Mouse (Mus musculus) left cerebral cortex, adult 2 months (tissue): ENCODE measurements around the gene Pld4. TPM values are rescaled to one million over a fixed set of nuclear protein-coding genes. Genes with fewer than 3 reads are reported as not detected.

Experiments used
- DNase-seq, 2 experiments: peaks; one replicate each; pipeline ENCODE4 v3.0.0; 2021 to 2022; ENCODE audit warnings: low spot score in 2 of 2, mixed read lengths in 1 of 2; ENCODE audit errors: extremely low spot score in 1 of 2
- H3K27ac ChIP-seq: fragments of 200-600 bp; 2 replicates; pipeline ENCODE4 v1.8.1; 2022
- H3K4me3 ChIP-seq: fragments of 200-600 bp; 2 replicates; pipeline ENCODE4 v1.8.1; 2022
- CTCF ChIP-seq: fragments of 200-600 bp; IDR thresholded peaks from 2 replicates; pipeline ENCODE4 v1.8.1; 2022; ENCODE audit warnings: antibody characterized with exemption, mild to moderate bottlenecking, moderate library complexity
- intact Hi-C: fragments of 180-260 bp; cut with DNase I; formaldehyde crosslinking; loops from one replicate; pipeline ENCODE4 v1.15.1; 2025
- total RNA-seq, 2 experiments: library from RNA; stranded (reverse); gene quantifications; 2 replicates each; pipeline ENCODE4 v1.2.3; 2021

Gene Pld4
- total RNA-seq, 2 experiments from 2014 or later, result 7.4 to 10.1 TPM

GRCm38 (mm10) chr12:112724077-112724805, 36.2 kb upstream of the Pld4 start:
- peak; percentile 60 to 69 for DNase-seq
- TF ChIP-seq CTCF, result peak; percentile 71
- intact Hi-C loops, result no loop called here
- Histone ChIP-seq H3K27ac (no peak overlapping the region), H3K4me3 (no peak overlapping the region)

GRCm38 (mm10) chr12:112727801-112728200, 32.7 kb upstream of the Pld4 start:
- DNase-seq, result no peak
- intact Hi-C loops, result no loop called here
- no peak for TF ChIP-seq CTCF

GRCm38 (mm10) chr12:112730808-112731207, 29.6 kb upstream of the Pld4 start:
- intact Hi-C loops, result no loop called here
- TF ChIP-seq CTCF, result no peak
- no peak for DNase-seq

More at GRCm38 (mm10) chr12:112727801-112728200, 32.7 kb upstream of the Pld4 start:
- Histone ChIP-seq H3K27ac (no peak overlapping the region; the same call in 1 of the 2 replicates), H3K4me3 (no peak overlapping the region)

GRCm38 (mm10) chr12:112732591-112732990, 27.9 kb upstream of the Pld4 start:
- DNase-seq, result no peak
- no peak for TF ChIP-seq CTCF
- H3K27ac ChIP-seq, result no peak overlapping the region
- no peak overlapping the region for H3K4me3 ChIP-seq
- intact Hi-C loops, result no loop called here

More at GRCm38 (mm10) chr12:112730808-112731207, 29.6 kb upstream of the Pld4 start:
- no peak overlapping the region for H3K27ac ChIP-seq
- no peak overlapping the region for H3K4me3 ChIP-seq

DNA sequence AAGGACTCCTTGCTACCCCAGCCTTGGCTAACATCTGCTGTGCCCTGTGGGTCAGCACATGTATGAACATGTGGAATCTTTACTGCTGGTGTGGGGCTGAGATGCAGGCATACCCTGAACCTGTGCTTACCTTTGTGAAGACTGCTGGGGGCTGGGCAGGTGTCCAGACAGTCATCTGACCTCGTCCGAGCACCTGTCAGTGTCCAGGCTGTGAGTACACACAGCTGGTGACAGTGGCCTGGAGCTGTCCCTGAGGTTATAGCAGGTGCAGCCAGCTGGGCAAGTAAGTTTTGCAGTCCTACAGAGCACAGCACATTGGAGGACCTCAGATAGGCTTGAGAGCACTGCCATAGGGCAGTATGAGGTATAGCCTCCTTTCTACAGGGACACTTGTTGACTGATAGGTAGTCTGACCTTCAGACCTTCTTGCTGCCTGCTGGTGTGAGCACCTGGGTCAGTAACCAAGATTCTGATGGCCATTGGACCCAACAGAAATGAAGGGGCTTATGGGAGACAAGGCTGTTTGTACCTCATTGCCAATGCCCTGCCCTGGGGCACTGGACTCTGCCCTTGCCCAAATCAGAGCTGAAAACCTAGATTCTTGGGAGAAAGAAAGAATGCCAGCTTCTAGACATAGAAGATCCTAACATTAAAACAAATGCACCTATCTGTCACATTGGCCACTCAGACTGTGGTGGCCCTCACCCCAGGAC, 26.2 kb upstream of the Pld4 start:
- no peak for TF ChIP-seq CTCF
- Histone ChIP-seq H3K4me3 (no peak overlapping the region), H3K27ac (no peak overlapping the region)
- DNase-seq, result no peak
- intact Hi-C loops, result no loop called here

GRCm38 (mm10) chr12:112734881-112735655, 25.4 kb upstream of the Pld4 start:
- Histone ChIP-seq H3K27ac (no peak overlapping the region), H3K4me3 (no peak overlapping the region)
- intact Hi-C loops, result no loop called here
- DNase-seq, result no peak
- no peak for TF ChIP-seq CTCF

DNA sequence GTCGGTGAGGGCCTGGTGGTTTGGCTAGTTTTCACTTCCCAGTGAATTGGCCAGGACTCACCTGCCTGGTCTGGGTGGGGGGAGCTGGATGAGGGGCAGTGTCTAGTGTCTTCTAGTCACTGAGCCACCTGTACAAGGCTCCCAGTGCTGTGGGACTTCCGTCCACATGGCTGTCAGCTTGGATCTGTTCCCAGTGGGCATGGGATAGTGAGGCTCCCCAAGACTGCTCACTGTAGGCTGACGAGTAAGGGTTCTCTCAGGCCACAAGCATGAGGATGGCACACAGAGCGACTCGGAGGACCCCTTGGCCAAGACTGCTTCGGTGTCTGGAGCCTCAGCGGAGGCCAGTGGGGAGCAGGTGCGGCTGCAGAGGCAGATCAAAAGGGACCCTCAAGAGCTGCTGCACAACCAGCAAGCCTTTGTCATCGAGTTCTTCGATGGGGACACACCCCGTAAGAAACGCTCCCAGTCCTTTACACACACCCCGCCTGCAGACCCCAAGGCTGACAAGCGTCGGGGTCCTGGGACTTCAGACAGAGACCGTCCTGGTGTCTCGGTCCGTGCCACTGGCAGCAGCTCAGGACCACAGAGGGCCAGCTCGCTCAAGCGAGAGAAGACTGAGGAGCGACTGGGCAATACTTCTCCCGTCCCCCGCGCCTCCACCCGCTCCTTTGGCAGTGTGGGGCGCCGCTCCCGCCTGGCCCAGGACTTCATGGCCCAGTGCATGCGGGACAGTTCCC, 24.4 kb upstream of the Pld4 start:
- no peak overlapping the region for H3K27ac ChIP-seq
- H3K4me3 ChIP-seq, result no peak overlapping the region
- DNase-seq, result no peak
- intact Hi-C loops, result no loop called here
- TF ChIP-seq CTCF, result no peak

DNA sequence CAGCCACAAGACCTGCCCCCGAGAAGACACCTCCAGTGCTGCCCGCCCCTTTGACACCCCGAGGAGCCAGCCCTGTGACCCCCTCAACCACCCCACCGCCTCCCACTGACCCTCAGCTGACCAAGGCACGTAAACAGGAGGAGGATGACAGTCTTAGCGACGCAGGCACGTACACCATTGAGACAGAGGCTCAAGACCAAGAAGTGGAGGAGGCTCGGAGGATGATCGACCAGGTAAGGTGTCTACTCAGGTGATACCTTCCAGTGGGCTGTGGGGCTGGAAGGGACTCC, 23.9 kb upstream of the Pld4 start:
- no peak for TF ChIP-seq CTCF
- intact Hi-C loops, result no loop called here
- Histone ChIP-seq H3K4me3 (no peak overlapping the region), H3K27ac (no peak overlapping the region)
- no peak for DNase-seq

- intact Hi-C loops, result no loop called here
- Histone ChIP-seq H3K4me3 (no peak overlapping the region), H3K27ac (no peak overlapping the region)
- no peak for DNase-seq
- no peak for TF ChIP-seq CTCF
These were observed 23.4 kb upstream of the Pld4 start for GRCm38 (mm10) chr12:112737081-112737480.

GRCm38 (mm10) chr12:112737761-112738160, 22.7 kb upstream of the Pld4 start:
- intact Hi-C loops, result no loop called here
- peak; percentile 50 to 67 for DNase-seq
- H3K4me3 ChIP-seq, result no peak overlapping the region
- TF ChIP-seq CTCF, result no peak
- H3K27ac ChIP-seq, result no peak overlapping the region

GRCm38 (mm10) chr12:112738281-112739022, 22.0 kb upstream of the Pld4 start:
- Histone ChIP-seq H3K27ac (peak overlapping the region; percentile 21; the same call in 1 of the 2 replicates), H3K4me3 (no peak overlapping the region)
- DNase-seq, result no peak
- intact Hi-C loops, result no loop called here
- no peak for TF ChIP-seq CTCF
